Comparison of ENCODE assay signal across 8 mouse cellular contexts in the genomic region with DNA sequence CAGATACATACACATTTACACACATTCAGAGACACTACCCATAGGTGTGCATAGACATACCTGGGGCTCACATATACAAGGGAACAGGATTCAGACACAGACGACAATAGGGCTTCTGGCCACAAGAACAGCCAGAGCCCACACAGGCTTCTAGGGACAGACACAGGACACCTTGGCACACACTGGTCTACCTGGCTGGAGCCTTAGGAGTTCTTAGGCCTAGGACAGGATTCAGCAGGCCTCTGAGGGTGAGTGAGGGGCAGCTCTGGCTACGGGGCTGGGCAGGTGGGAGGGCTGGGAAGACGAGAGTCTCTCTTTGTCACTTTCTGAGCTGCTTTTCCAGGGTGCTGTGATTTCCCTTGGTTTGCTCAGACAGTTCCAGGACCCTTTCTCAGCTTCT. TPM values are rescaled to one million over a fixed set of nuclear protein-coding genes. Genes with fewer than 3 reads are reported as not detected.
DNase-seq lines count a peak whose midpoint lies in the region; ATAC-seq and TF ChIP-seq lines count a peak whose summit lies in the region.

No protein-coding gene starts in this region.

- peak overlapping the region; percentile 36 to 72; a peak in 3 of 4 replicates for H3K27ac ChIP-seq in heart, embryonic 14.5 days (replicated peaks in 1 of 2; ENCODE audit: control insufficient read depth in 1 of 2, insufficient read depth in 1 of 2, low read depth in 2 of 2, low read length in 2 of 2)
- H3K27ac ChIP-seq in CH12.LX (ENCODE audit: insufficient read depth, low read depth), result peak overlapping the region; percentile 48
- no peak overlapping the region for H3K27ac ChIP-seq in forebrain, embryonic 14.5 days (ENCODE audit: low read depth, low read length)
- peak overlapping the region; percentile 70 for H3K27ac ChIP-seq in liver, embryonic 13.5 days

- no peaks in the 10 kb centered on the region for H3K36me3 ChIP-seq in heart, embryonic 14.5 days (ENCODE audit: control insufficient read depth, insufficient read depth, low read length)
- H3K36me3 ChIP-seq in CH12.LX (replicated peaks in 1 of 2; ENCODE audit: control insufficient read depth in 1 of 2, insufficient read depth in 1 of 2, low read length in 1 of 2), result peaks cover 8 to 65% of the 10 kb centered on the region in 2 experiments
- no peaks in the 10 kb centered on the region for H3K36me3 ChIP-seq in forebrain, embryonic 14.5 days (ENCODE audit: control insufficient read depth, insufficient read depth, low read length)
- H3K36me3 ChIP-seq in liver, embryonic 13.5 days, result peaks cover 8% of the 10 kb centered on the region; the same call in 1 of the 2 replicates

- no peaks in the 10 kb centered on the region for H3K9me3 ChIP-seq in heart, embryonic 14.5 days (ENCODE audit: control insufficient read depth, low read length)
- no peaks in the 10 kb centered on the region for H3K9me3 ChIP-seq in CH12.LX (replicated peaks; ENCODE audit: low read length)
- no peaks in the 10 kb centered on the region for H3K9me3 ChIP-seq in forebrain, embryonic 14.5 days (replicated peaks; ENCODE audit: control insufficient read depth, low read length)
- no peaks in the 10 kb centered on the region for H3K9me3 ChIP-seq in liver, embryonic 13.5 days (replicated peaks)

- peaks cover 6% of the 10 kb centered on the region for H3K79me2 ChIP-seq in CH12.LX (replicated peaks; ENCODE audit: control insufficient read depth, extremely low read depth, insufficient read depth, poor library complexity, severe bottlenecking)

- H3K4me2 ChIP-seq in heart, embryonic 14.5 days (ENCODE audit: low read length), result peak overlapping the region; percentile 65
- peak overlapping the region; percentile 74 for H3K4me2 ChIP-seq in CH12.LX (ENCODE audit: insufficient read depth, low read depth, poor library complexity, severe bottlenecking)
- H3K4me2 ChIP-seq in forebrain, embryonic 14.5 days (ENCODE audit: low read length), result peak overlapping the region; percentile 23; the same call in 1 of the 2 replicates
- H3K4me2 ChIP-seq in liver, embryonic 13.5 days, result peak overlapping the region; percentile 54

- in situ Hi-C loops in CH12.LX (cut with MboI; ENCODE audit: low pct_ligation_motif_present, low pct_unique_long_range_greater_than_20kb, low sequenced_read_pairs), result loop anchor here (10.0 kb wide), 2 partner anchors 313 to 403 kb away; a partner anchor contains a TSS

- ATAC-seq in heart, embryonic 14.5 days (ENCODE audit: insufficient number of reproducible peaks, insufficient read depth, low FRiP score, low read depth), result no peak
- no peak for ATAC-seq in forebrain, embryonic 14.5 days
- ATAC-seq in liver, embryonic 13.5 days (ENCODE audit: low read depth), result peak; percentile 19

- dilution Hi-C loops in CH12.LX (cut with MboI; ENCODE audit: extremely low pct_ligation_motif_present, extremely low pct_unique_long_range_greater_than_20kb, low sequenced_read_pairs), result no loop called here

- WGBS in heart, embryonic 14.5 days, result 66% methylated on average over 3 of the region's 3 CpGs
- WGBS in forebrain, embryonic 14.5 days, result 42% methylated on average over 3 of the region's 3 CpGs
- 46% methylated on average over 3 of the region's 3 CpGs for WGBS in liver, embryonic 13.5 days (ENCODE audit: insufficient replicate concordance)

- H3K27me3 ChIP-seq in heart, embryonic 14.5 days (ENCODE audit: control insufficient read depth, insufficient read depth, low read length), result no peaks in the 10 kb centered on the region
- H3K27me3 ChIP-seq in CH12.LX (replicated peaks), result no peaks in the 10 kb centered on the region
- H3K27me3 ChIP-seq in forebrain, embryonic 14.5 days (replicated peaks; ENCODE audit: control insufficient read depth, insufficient read depth, low read length), result no peaks in the 10 kb centered on the region
- no peaks in the 10 kb centered on the region for H3K27me3 ChIP-seq in liver, embryonic 13.5 days

- H3K9ac ChIP-seq in heart, embryonic 14.5 days (ENCODE audit: low read length), result peak overlapping the region; percentile 71
- peak overlapping the region; percentile 93 for H3K9ac ChIP-seq in CH12.LX (ENCODE audit: insufficient read depth, low read depth)
- H3K9ac ChIP-seq in forebrain, embryonic 14.5 days (ENCODE audit: low read length), result peak overlapping the region; percentile 21; the same call in 1 of the 2 replicates
- H3K9ac ChIP-seq in liver, embryonic 13.5 days, result peak overlapping the region; percentile 33; the same call in 1 of the 2 replicates

- no peak for TF ChIP-seq EP300 in CH12.LX (IDR thresholded peaks at IDR 0.05; ENCODE audit: low read length)

- no peak for TF ChIP-seq CTCF in CH12.LX (conservative IDR thresholded peaks at IDR 0.05 in 1 of 2, IDR thresholded peaks at IDR 0.05 in 1 of 2; ENCODE audit: low read depth in 2 of 2, low read length in 2 of 2)

- DNase-seq in heart, adult 8-10 months (ENCODE audit: low spot score), result no peak
- DNase-seq in CH12.LX (ENCODE audit: extremely low read depth), result no peak
- no peak for DNase-seq in forebrain, embryonic 14.5 days (ENCODE audit: low spot score)
- DNase-seq in liver, embryonic 13.5 days, result no peak
- DNase-seq in embryo, embryonic 11 days, result no peak
- DNase-seq in cerebellum, postnatal 36 days, result no peak
- no peak for DNase-seq in right cerebral cortex, postnatal 36 days (ENCODE audit: low spot score in 2 of 2)

- TF ChIP-seq RAD21 in CH12.LX (IDR thresholded peaks at IDR 0.05; ENCODE audit: low read depth, low read length), result no peak

- peaks cover 12 to 22% of the 10 kb centered on the region in 2 experiments; a peak in 3 of 4 replicates for H3K4me1 ChIP-seq in heart, embryonic 14.5 days (ENCODE audit: control insufficient read depth in 2 of 2, insufficient read depth in 2 of 2, low read length in 2 of 2)
- peaks cover 37 to 66% of the 10 kb centered on the region in 2 experiments for H3K4me1 ChIP-seq in CH12.LX (ENCODE audit: control insufficient read depth in 1 of 2, insufficient read depth in 2 of 2)
- peaks cover 8% of the 10 kb centered on the region for H3K4me1 ChIP-seq in forebrain, embryonic 14.5 days (ENCODE audit: control insufficient read depth, insufficient read depth, low read length)
- H3K4me1 ChIP-seq in liver, embryonic 13.5 days (replicated peaks), result peaks cover 47% of the 10 kb centered on the region

- peak overlapping the region; percentile 23 to 29 for H3K4me3 ChIP-seq in heart, embryonic 14.5 days (ENCODE audit: control insufficient read depth in 1 of 2, insufficient read depth in 1 of 2, low read depth in 1 of 2, low read length in 2 of 2)
- peak overlapping the region; percentile 51 to 90 (median 60) for H3K4me3 ChIP-seq in CH12.LX (replicated peaks in 1 of 3; ENCODE audit: low read depth in 2 of 3, low read length in 2 of 3, poor library complexity in 1 of 3)
- H3K4me3 ChIP-seq in forebrain, embryonic 14.5 days (ENCODE audit: low read depth, low read length), result no peak overlapping the region
- peak overlapping the region; percentile 15 for H3K4me3 ChIP-seq in liver, embryonic 13.5 days (replicated peaks)

- TF ChIP-seq POLR2A in CH12.LX (IDR thresholded peaks at IDR 0.05; ENCODE audit: low read depth, low read length), result no peak

TF ChIP-seq in CH12.LX, 34 proteins besides CTCF, POLR2A, EP300 and RAD21:
- no peak for TF ChIP-seq ETS1 (conservative IDR thresholded peaks at IDR 0.05; ENCODE audit: low read depth, low read length)
- 0 out of 2 replicates have a peak, but pooled peaks have one; percentile 47 for TF ChIP-seq CHD1 (IDR thresholded peaks at IDR 0.05; ENCODE audit: low read depth, low read length)

RNA-seq across cellular contexts. Expression of a gene that starts 30.4 kb away (rescaled TPM):
- 26.7 and 29.2 TPM in 2 replicates for polyA plus RNA-seq in heart, embryonic 14.5 days (2014; fragmentation: Nextera tagmentation; extraction: Ambion mirVana)
- 10 to 100 TPM; 27.2 to 40.0 (median 28.4) TPM for total RNA-seq in heart, adult 8-10 months (2022)
- total RNA-seq in CH12.LX (2012; rRNA removed) (31.9 and 38.5 TPM in 2 replicates), CH12.LX (2014; rRNA removed) (17.8 and 21.2 TPM in 2 replicates)
- 46.1 and 60.0 TPM in 2 replicates for polyA plus RNA-seq in CH12.LX (2012; ENCODE audit: insufficient read length, low read depth)
- 5.8 and 6.5 TPM in 2 replicates for polyA plus RNA-seq in forebrain, embryonic 14.5 days (2014; fragmentation: Nextera tagmentation; extraction: Ambion mirVana)
- 13.1 and 14.8 TPM in 2 replicates for polyA plus RNA-seq in liver, embryonic 13.5 days (2015; fragmentation: Nextera tagmentation; extraction: Ambion mirVana)

RNA-seq across cellular contexts. Expression of a gene that starts 32.4 kb away (rescaled TPM):
- 0.26 TPM in 1 of 2 replicates, not detected in the other for polyA plus RNA-seq in heart, embryonic 14.5 days (2014; fragmentation: Nextera tagmentation; extraction: Ambion mirVana)
- total RNA-seq in heart, adult 8-10 months (2022), result 1 to 10 TPM in 2 of 4 experiments, not detected in 2; 3.7 to 4.3 TPM
- 0.04 TPM in 1 of 2 replicates, not detected in the other for total RNA-seq in CH12.LX (2012; rRNA removed)
- not detected in 2 replicates for total RNA-seq in CH12.LX (2014; rRNA removed)
- polyA plus RNA-seq in CH12.LX (2012; ENCODE audit: insufficient read length, low read depth), result 0.56 and 0.84 TPM in 2 replicates
- polyA plus RNA-seq in forebrain, embryonic 14.5 days (2014; fragmentation: Nextera tagmentation; extraction: Ambion mirVana), result not detected in 2 replicates
- polyA plus RNA-seq in liver, embryonic 13.5 days (2015; fragmentation: Nextera tagmentation; extraction: Ambion mirVana), result 0.31 and 3.1 TPM in 2 replicates

RNA-seq across cellular contexts. Expression of a gene that starts 43.2 kb away (rescaled TPM):
- polyA plus RNA-seq in heart, embryonic 14.5 days (2014; fragmentation: Nextera tagmentation; extraction: Ambion mirVana), result 12.9 and 13.8 TPM in 2 replicates
- total RNA-seq in heart, adult 8-10 months (2022), result 10 to 100 TPM; 46.1 to 58.6 (median 52.8) TPM
- total RNA-seq in CH12.LX (2012; rRNA removed) (0.08 TPM in 2 replicates), CH12.LX (2014; rRNA removed) (0.28 and 0.40 TPM in 2 replicates)
- polyA plus RNA-seq in CH12.LX (2012; ENCODE audit: insufficient read length, low read depth), result not detected in 2 replicates
- polyA plus RNA-seq in forebrain, embryonic 14.5 days (2014; fragmentation: Nextera tagmentation; extraction: Ambion mirVana), result 27.0 and 34.7 TPM in 2 replicates
- polyA plus RNA-seq in liver, embryonic 13.5 days (2015; fragmentation: Nextera tagmentation; extraction: Ambion mirVana), result 4.0 and 6.7 TPM in 2 replicates

Comparison
In these comparisons a context has a peak if more than half of its experiments do, and no peak if none do; other contexts are left out.
1. H3K4me2 ChIP-seq: peak in every context shown above with its lines; median percentile 74 in CH12.LX; 65 in heart, embryonic 14.5 days; 54 in liver, embryonic 13.5 days; 23 in forebrain, embryonic 14.5 days.
2. H3K9ac ChIP-seq: peak in every context shown above with its lines; median percentile 93 in CH12.LX; 71 in heart, embryonic 14.5 days; 33 in liver, embryonic 13.5 days; 21 in forebrain, embryonic 14.5 days.